Mouse (Mus musculus): ENCODE data around the gene Enoph1. TPM values are rescaled to one million over a fixed set of nuclear protein-coding genes. Genes with fewer than 3 reads are reported as not detected.

Enoph1 gene
- total RNA-seq (2021), result 1 to 10 TPM; 8.4 to 8.8 TPM
- 12.6 and 13.3 TPM in 2 replicates for polyA plus RNA-seq (2012; rRNA removed)
- long read RNA-seq, transcript Enoph1-202 (6 exons, 1,833 nt), result major isoform, 5 of 6 reads
- long read RNA-seq, partial matches to known transcripts, result 1 of 6 reads
- long read RNA-seq, other reads (novel, unspliced or antisense), result 0 of 6 reads

- intact Hi-C loops (cut with DNase I), result loop anchor here (1.0 to 10.0 kb wide), 4 partner anchors 61 to 785 kb away; partner anchors contain the start of gene Hnrnpd
- peak; percentile 95 to 96 for DNase-seq
- H3K79me2 ChIP-seq (replicated peaks; ENCODE audit: control insufficient read depth, insufficient read depth, low read length), result peaks cover 8% of the 10 kb centered on the region
- peaks cover 3% of the 10 kb centered on the region for H3K4me1 ChIP-seq (ENCODE audit: control insufficient read depth, insufficient read depth, low read length)
- peak within 1 kb of the TSS; percentile 99 for H3K27ac ChIP-seq
- peak within 1 kb of the TSS; percentile 98 for H3K4me3 ChIP-seq
- WGBS, result under 1% methylated on average over 57 of the region's 57 CpGs
- H3K9ac ChIP-seq (ENCODE audit: low read depth, low read length), result peak within 1 kb of the TSS; percentile 96
- no peak for TF ChIP-seq EP300 (IDR thresholded peaks at IDR 0.05; ENCODE audit: insufficient read depth, low read depth, low read length)
- TF ChIP-seq CTCF (IDR thresholded peaks at IDR 0.05), result peak; percentile 34
- TF ChIP-seq POLR2A (IDR thresholded peaks at IDR 0.05; ENCODE audit: insufficient read depth, low read depth, low read length), result peak; percentile 70; the same call in 1 of the 2 replicates
- no peaks in the 10 kb centered on the region for H3K27me3 ChIP-seq (ENCODE audit: control insufficient read depth, insufficient read depth, low read length)
- peaks cover 20% of the 10 kb centered on the region for H3K36me3 ChIP-seq (ENCODE audit: control insufficient read depth, insufficient read depth, low read length)
Measured at GRCm38 (mm10) chr5:100039602-100040142, at the start of gene Enoph1, which contains the start of gene Hnrnpdl. Gene Enoph1 (plus strand): TSS chr5:100039985. Gene Hnrnpdl (minus strand): TSS chr5:100039664.

- Histone ChIP-seq H3K9ac (ENCODE audit: low read depth, low read length) (no peak overlapping the region), H3K27me3 (ENCODE audit: control insufficient read depth, insufficient read depth, low read length) (no peaks in the 10 kb centered on the region), H3K27ac (no peak overlapping the region), H3K36me3 (ENCODE audit: control insufficient read depth, insufficient read depth, low read length) (no peaks in the 10 kb centered on the region), H3K79me2 (replicated peaks; ENCODE audit: control insufficient read depth, insufficient read depth, low read length) (no peaks in the 10 kb centered on the region), H3K4me1 (ENCODE audit: control insufficient read depth, insufficient read depth, low read length) (no peaks in the 10 kb centered on the region), H3K4me3 (no peak overlapping the region)
- WGBS, result 65% methylated on average over 3 of the region's 3 CpGs
- intact Hi-C loops (cut with DNase I), result no loop called here
- DNase-seq, result no peak
- TF ChIP-seq CTCF (IDR thresholded peaks at IDR 0.05) (no peak), POLR2A (IDR thresholded peaks at IDR 0.05; ENCODE audit: insufficient read depth, low read depth, low read length) (no peak), EP300 (IDR thresholded peaks at IDR 0.05; ENCODE audit: insufficient read depth, low read depth, low read length) (no peak)
Measured at GRCm38 (mm10) chr5:99994166-99994565, 45.6 kb upstream of the Enoph1 start.

GRCm38 (mm10) chr5:99994680-99995079, 45.1 kb upstream of the Enoph1 start:
- Histone ChIP-seq H3K27me3 (ENCODE audit: control insufficient read depth, insufficient read depth, low read length) (no peaks in the 10 kb centered on the region), H3K27ac (no peak overlapping the region), H3K36me3 (ENCODE audit: control insufficient read depth, insufficient read depth, low read length) (no peaks in the 10 kb centered on the region), H3K4me1 (ENCODE audit: control insufficient read depth, insufficient read depth, low read length) (no peaks in the 10 kb centered on the region), H3K4me3 (no peak overlapping the region), H3K9ac (ENCODE audit: low read depth, low read length) (no peak overlapping the region), H3K79me2 (replicated peaks; ENCODE audit: control insufficient read depth, insufficient read depth, low read length) (no peaks in the 10 kb centered on the region)
- DNase-seq, result no peak
- TF ChIP-seq CTCF (IDR thresholded peaks at IDR 0.05) (no peak), EP300 (IDR thresholded peaks at IDR 0.05; ENCODE audit: insufficient read depth, low read depth, low read length) (no peak), POLR2A (IDR thresholded peaks at IDR 0.05; ENCODE audit: insufficient read depth, low read depth, low read length) (no peak)
- intact Hi-C loops (cut with DNase I), result no loop called here
- WGBS, result 93% methylated on average over 3 of the region's 3 CpGs

GRCm38 (mm10) chr5:100000048-100000447, 39.7 kb upstream of the Enoph1 start:
- intact Hi-C loops (cut with DNase I), result no loop called here
- no peaks in the 10 kb centered on the region for H3K79me2 ChIP-seq (replicated peaks; ENCODE audit: control insufficient read depth, insufficient read depth, low read length)
- WGBS, result 73% methylated on average over 7 of the region's 7 CpGs
- H3K4me1 ChIP-seq (ENCODE audit: control insufficient read depth, insufficient read depth, low read length), result no peaks in the 10 kb centered on the region
- no peak overlapping the region for H3K4me3 ChIP-seq
- H3K27ac ChIP-seq, result no peak overlapping the region
- H3K9ac ChIP-seq (ENCODE audit: low read depth, low read length), result no peak overlapping the region
- no peaks in the 10 kb centered on the region for H3K36me3 ChIP-seq (ENCODE audit: control insufficient read depth, insufficient read depth, low read length)
- TF ChIP-seq CTCF (IDR thresholded peaks at IDR 0.05) (no peak), EP300 (IDR thresholded peaks at IDR 0.05; ENCODE audit: insufficient read depth, low read depth, low read length) (no peak), POLR2A (IDR thresholded peaks at IDR 0.05; ENCODE audit: insufficient read depth, low read depth, low read length) (no peak)
- H3K27me3 ChIP-seq (ENCODE audit: control insufficient read depth, insufficient read depth, low read length), result no peaks in the 10 kb centered on the region
- DNase-seq, result no peak

GRCm38 (mm10) chr5:100000500-100000899, 39.3 kb upstream of the Enoph1 start:
- 50% methylated on average over 8 of the region's 8 CpGs for WGBS
- H3K27me3 ChIP-seq (ENCODE audit: control insufficient read depth, insufficient read depth, low read length), result no peaks in the 10 kb centered on the region
- no peak for TF ChIP-seq POLR2A (IDR thresholded peaks at IDR 0.05; ENCODE audit: insufficient read depth, low read depth, low read length)
- H3K4me3 ChIP-seq, result no peak overlapping the region
- no peak overlapping the region for H3K9ac ChIP-seq (ENCODE audit: low read depth, low read length)
- no peaks in the 10 kb centered on the region for H3K4me1 ChIP-seq (ENCODE audit: control insufficient read depth, insufficient read depth, low read length)
- H3K27ac ChIP-seq, result no peak overlapping the region
- no peaks in the 10 kb centered on the region for H3K36me3 ChIP-seq (ENCODE audit: control insufficient read depth, insufficient read depth, low read length)
- no peaks in the 10 kb centered on the region for H3K79me2 ChIP-seq (replicated peaks; ENCODE audit: control insufficient read depth, insufficient read depth, low read length)
- no peak for DNase-seq
- intact Hi-C loops (cut with DNase I), result no loop called here

- H3K9ac ChIP-seq (ENCODE audit: low read depth, low read length), result no peak overlapping the region
- H3K79me2 ChIP-seq (replicated peaks; ENCODE audit: control insufficient read depth, insufficient read depth, low read length), result no peaks in the 10 kb centered on the region
- H3K27me3 ChIP-seq (ENCODE audit: control insufficient read depth, insufficient read depth, low read length), result no peaks in the 10 kb centered on the region
- H3K27ac ChIP-seq, result no peak overlapping the region
- no peaks in the 10 kb centered on the region for H3K4me1 ChIP-seq (ENCODE audit: control insufficient read depth, insufficient read depth, low read length)
- no peak for DNase-seq
- WGBS, result 70% methylated on average over 4 of the region's 4 CpGs
- intact Hi-C loops (cut with DNase I), result no loop called here
- no peak overlapping the region for H3K4me3 ChIP-seq
- H3K36me3 ChIP-seq (ENCODE audit: control insufficient read depth, insufficient read depth, low read length), result no peaks in the 10 kb centered on the region
- TF ChIP-seq CTCF (IDR thresholded peaks at IDR 0.05) (no peak), POLR2A (IDR thresholded peaks at IDR 0.05; ENCODE audit: insufficient read depth, low read depth, low read length) (no peak), EP300 (IDR thresholded peaks at IDR 0.05; ENCODE audit: insufficient read depth, low read depth, low read length) (no peak)
Measured at GRCm38 (mm10) chr5:100003895-100004294, 35.9 kb upstream of the Enoph1 start.

Data from heart, adult 2 months (tissue).